Mouse (Mus musculus): Measurements from ENCODE around the gene Cdca3.
A peak's percentile ranks its signal among the peaks of the same experiment; 100 is the strongest.

The Cdca3 gene

GRCm38 (mm10) chr6:124836411-124836810 lies 7.1 kb downstream of the Cdca3 start:
- no peak for DNase-seq

GRCm38 (mm10) chr6:124839805-124840204 lies 10.5 kb downstream of the Cdca3 start:
- no peak for DNase-seq

- no peak for DNase-seq
Observed at GRCm38 (mm10) chr6:124840241-124841167, 11.2 kb downstream of the Cdca3 start, which contains the start of gene Gnb3. Gene Gnb3 (minus strand): TSS chr6:124840275.

- peak; percentile 95 for DNase-seq
Observed at GRCm38 (mm10) chr6:124847305-124847704, 18.0 kb downstream of the Cdca3 start.

- no peak for DNase-seq
Observed at GRCm38 (mm10) chr6:124850535-124850934, 21.2 kb downstream of the Cdca3 start.

- DNase-seq: no peak
Observed at GRCm38 (mm10) chr6:124854647-124855046, 25.3 kb downstream of the Cdca3 start.

GRCm38 (mm10) chr6:124856321-124856720 lies 27.0 kb downstream of the Cdca3 start:
- no peak for DNase-seq

GRCm38 (mm10) chr6:124856916-124857839 lies 27.8 kb downstream of the Cdca3 start, which contains the start of gene P3h3:
Gene P3h3 (minus strand): TSS chr6:124857752.
- DNase-seq: peak; percentile 79

GRCm38 (mm10) chr6:124857840-124858530 lies 28.6 kb downstream of the Cdca3 start:
- no peak for DNase-seq

GRCm38 (mm10) chr6:124858561-124859318 lies 29.4 kb downstream of the Cdca3 start:
- no peak for DNase-seq

- DNase-seq: peak; percentile 92
Observed at GRCm38 (mm10) chr6:124859725-124860124, 30.4 kb downstream of the Cdca3 start.

GRCm38 (mm10) chr6:124860511-124860910 lies 31.2 kb downstream of the Cdca3 start:
- DNase-seq: no peak

- no peak for DNase-seq
Observed at GRCm38 (mm10) chr6:124861266-124861665, 31.9 kb downstream of the Cdca3 start.

- DNase-seq: no peak
Observed at GRCm38 (mm10) chr6:124861802-124862201, 32.5 kb downstream of the Cdca3 start.

GRCm38 (mm10) chr6:124862406-124863124 lies 33.2 kb downstream of the Cdca3 start:
- DNase-seq: no peak

- DNase-seq: no peak
Observed at GRCm38 (mm10) chr6:124863125-124863657, 33.8 kb downstream of the Cdca3 start.

GRCm38 (mm10) chr6:124863658-124864298 lies 34.4 kb downstream of the Cdca3 start, which contains the start of gene Gpr162:
Gene Gpr162 (minus strand): TSS chr6:124863983.
- peak; percentile 57 for DNase-seq

- no peak for DNase-seq
Observed at GRCm38 (mm10) chr6:124865766-124866362, 36.5 kb downstream of the Cdca3 start.

GRCm38 (mm10) chr6:124866560-124866959 lies 37.2 kb downstream of the Cdca3 start:
- DNase-seq: no peak

GRCm38 (mm10) chr6:124874348-124874747 lies 45.0 kb downstream of the Cdca3 start:
- no peak for DNase-seq
